Mouse (Mus musculus) midbrain, embryonic 16.5 days (tissue): ENCODE measurements around the gene Sox6. TPM values are rescaled to one million over a fixed set of nuclear protein-coding genes. Genes with fewer than 3 reads are reported as not detected.

ENCODE experiments used
- ATAC-seq: fragments of 200-750 bp; cut with Nextera tagmentation; 2 replicates; pipeline ENCODE4 v1.8.0; 2017; ENCODE audit warnings: moderate TSS enrichment
- H3K27ac ChIP-seq: fragments of 300-500 bp; sonication (generic); 2 replicates; pipeline ENCODE4 v1.5.1; 2014; ENCODE audit warnings: mild to moderate bottlenecking, low read length, mixed read lengths
- H3K27me3 ChIP-seq: fragments of 300-500 bp; sonication (generic); 2 replicates; pipeline ENCODE4 v1.6.1; 2014; ENCODE audit warnings: low read depth, low read length, mixed read lengths; ENCODE audit not compliant: control insufficient read depth, insufficient read depth
- H3K36me3 ChIP-seq: fragments of 300-500 bp; sonication (generic); 2 replicates; pipeline ENCODE4 v1.6.1; 2014; ENCODE audit warnings: mild to moderate bottlenecking, low read length, moderate library complexity, mixed read lengths; ENCODE audit not compliant: control insufficient read depth, insufficient read depth
- H3K4me1 ChIP-seq: fragments of 300-500 bp; sonication (generic); 2 replicates; pipeline ENCODE4 v1.6.1; 2014; ENCODE audit warnings: mild to moderate bottlenecking, low read length, mixed read lengths; ENCODE audit not compliant: control insufficient read depth, insufficient read depth
- H3K4me2 ChIP-seq: fragments of 300-500 bp; sonication (generic); 2 replicates; pipeline ENCODE4 v1.6.1; 2014; ENCODE audit warnings: mild to moderate bottlenecking, low read length, mixed read lengths
- H3K4me3 ChIP-seq: fragments of 300-500 bp; sonication (generic); 2 replicates; pipeline ENCODE4 v1.5.1; 2014; ENCODE audit warnings: low read depth, mild to moderate bottlenecking, low read length, moderate library complexity, mixed read lengths
- H3K9ac ChIP-seq: fragments of 300-500 bp; sonication (generic); 2 replicates; pipeline ENCODE4 v1.6.1; 2014; ENCODE audit warnings: low read depth, low read length, mixed read lengths
- H3K9me3 ChIP-seq: fragments of 300-500 bp; sonication (generic); replicated peaks from 2 replicates; pipeline ENCODE4 v1.6.1; 2014; ENCODE audit warnings: mild to moderate bottlenecking, low read length, mixed read lengths; ENCODE audit not compliant: control insufficient read depth, poor library complexity, severe bottlenecking
- WGBS: fragments of 180-500 bp; shearing (Covaris S2); extraction: QIAGEN DNeasy Blood & Tissue Kit; methylation state at CpG from one replicate; pipeline ENCODE4 v1.1.7; 2014; 5-methylcytosine and 5-hydroxymethylcytosine counted together
- polyA plus RNA-seq: library from polyadenylated mRNA; unstranded; fragments of >200 nt; fragmentation: Nextera tagmentation; extraction: Ambion mirVana; gene quantifications from 2 replicates; pipeline ENCODE4 v1.2.1, GENCODE M21; 2015

Gene Sox6
- polyA plus RNA-seq, 1 experiment from 2014 or later: 47.2 TPM

DNA sequence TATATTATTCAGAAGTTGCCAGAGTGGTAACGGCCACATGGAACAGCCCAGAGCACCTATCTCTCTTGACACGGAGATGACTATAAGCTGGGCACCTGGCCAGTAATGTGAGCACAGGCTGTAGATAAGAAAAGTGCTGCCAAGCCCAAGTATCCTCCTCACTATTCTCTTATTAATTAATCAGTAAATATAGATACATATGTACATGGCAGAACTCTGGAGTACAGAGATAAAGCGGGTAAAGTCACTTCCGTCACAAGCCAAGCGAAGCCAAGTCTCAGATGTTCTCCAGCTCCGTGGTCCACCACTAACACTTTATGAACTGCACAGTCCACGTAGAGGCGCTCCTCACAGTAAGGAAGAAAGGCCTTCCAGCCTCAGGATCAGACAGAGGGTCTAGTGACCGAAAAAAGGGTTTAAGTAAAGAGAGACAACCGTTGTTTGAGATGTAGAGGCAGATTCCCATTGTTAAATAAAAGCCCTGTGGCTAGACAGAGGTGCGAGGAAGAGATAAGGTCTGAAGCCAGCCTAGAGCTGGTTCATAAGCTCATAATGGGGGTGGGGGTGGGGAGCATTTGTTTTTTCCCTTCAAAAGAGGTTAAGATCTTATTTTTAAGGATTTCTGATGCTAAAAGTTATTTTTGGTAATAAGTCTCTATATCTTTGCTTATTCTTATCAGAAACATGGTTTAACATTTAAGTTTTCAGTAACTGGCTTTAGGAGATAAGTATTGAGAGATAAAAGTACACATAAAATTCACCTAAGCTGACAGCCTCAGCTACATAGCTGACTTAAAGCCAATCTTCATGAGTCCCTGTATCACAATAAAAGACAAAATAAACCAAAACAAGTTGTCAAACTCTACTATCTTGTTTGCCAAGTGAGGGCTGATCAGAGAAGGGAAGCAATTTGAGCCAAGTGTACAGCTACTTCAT, 207.4 kb downstream of the Sox6 start:
- Histone ChIP-seq H3K4me3 (no peak overlapping the region), H3K9me3 (no peaks in the 10 kb centered on the region), H3K4me2 (no peak overlapping the region), H3K36me3 (no peaks in the 10 kb centered on the region), H3K9ac (no peak overlapping the region), H3K4me1 (peaks cover 3% of the 10 kb centered on the region; the same call in 1 of the 2 replicates), H3K27me3 (0 out of 2 replicates have a peak, but pooled peaks cover 2% of the 10 kb centered on the region), H3K27ac (no peak overlapping the region)
- 77% methylated on average over 11 of the region's 11 CpGs for WGBS
- ATAC-seq: no peak

DNA sequence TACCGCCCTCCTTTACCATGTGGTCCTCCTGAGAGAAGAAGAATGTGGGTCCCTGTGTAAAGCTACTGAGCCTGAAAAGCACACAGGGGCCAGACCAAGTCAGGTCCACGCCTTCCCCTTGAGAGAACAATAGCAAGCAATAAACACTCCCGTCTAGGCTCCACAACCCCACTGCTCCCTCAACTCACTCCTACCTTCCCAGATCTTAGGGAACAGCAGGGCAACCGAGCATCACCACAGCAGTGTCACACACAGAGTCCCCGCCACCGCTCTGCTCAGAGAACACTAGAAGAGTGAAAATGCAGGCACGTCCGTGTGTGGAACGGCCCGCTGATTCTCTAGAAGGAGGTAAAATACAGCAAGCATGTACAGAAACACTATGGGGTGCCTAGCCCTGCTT, 208.2 kb downstream of the Sox6 start:
- Histone ChIP-seq H3K4me2 (no peak overlapping the region), H3K9ac (no peak overlapping the region), H3K27ac (no peak overlapping the region), H3K36me3 (no peaks in the 10 kb centered on the region), H3K4me1 (peaks cover 3% of the 10 kb centered on the region; the same call in 1 of the 2 replicates), H3K9me3 (no peaks in the 10 kb centered on the region), H3K4me3 (no peak overlapping the region), H3K27me3 (0 out of 2 replicates have a peak, but pooled peaks cover 3% of the 10 kb centered on the region)
- 36% methylated on average over 10 of the region's 10 CpGs for WGBS
- ATAC-seq: no peak

DNA sequence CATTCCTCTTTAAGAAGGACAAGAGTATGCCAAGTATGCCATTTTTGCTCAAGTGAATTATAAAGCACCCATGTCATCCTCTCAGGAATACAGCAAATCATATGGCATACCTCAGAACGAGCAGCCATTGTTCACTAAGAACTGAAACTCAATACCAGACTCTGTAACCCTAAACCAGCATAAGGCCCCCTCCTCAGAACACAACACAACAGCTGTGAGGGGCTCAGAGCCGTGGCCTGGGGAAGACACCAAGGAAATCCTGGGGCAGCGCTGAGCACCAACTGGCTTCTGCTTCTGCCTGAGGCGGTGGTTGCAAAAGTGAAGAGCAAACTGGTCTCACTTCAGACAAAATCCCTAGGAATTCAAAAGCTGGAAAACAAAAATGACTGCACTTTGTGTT, 208.8 kb downstream of the Sox6 start:
- H3K27me3 ChIP-seq: 0 out of 2 replicates have a peak, but pooled peaks cover 3% of the 10 kb centered on the region
- no peak overlapping the region for H3K27ac ChIP-seq
- H3K4me3 ChIP-seq: no peak overlapping the region
- H3K4me1 ChIP-seq: peaks cover 3% of the 10 kb centered on the region; the same call in 1 of the 2 replicates
- no peaks in the 10 kb centered on the region for H3K9me3 ChIP-seq
- WGBS: 23% methylated on average over 4 of the region's 4 CpGs
- no peak for ATAC-seq
- H3K4me2 ChIP-seq: no peak overlapping the region
- H3K36me3 ChIP-seq: no peaks in the 10 kb centered on the region
- H3K9ac ChIP-seq: no peak overlapping the region

DNA sequence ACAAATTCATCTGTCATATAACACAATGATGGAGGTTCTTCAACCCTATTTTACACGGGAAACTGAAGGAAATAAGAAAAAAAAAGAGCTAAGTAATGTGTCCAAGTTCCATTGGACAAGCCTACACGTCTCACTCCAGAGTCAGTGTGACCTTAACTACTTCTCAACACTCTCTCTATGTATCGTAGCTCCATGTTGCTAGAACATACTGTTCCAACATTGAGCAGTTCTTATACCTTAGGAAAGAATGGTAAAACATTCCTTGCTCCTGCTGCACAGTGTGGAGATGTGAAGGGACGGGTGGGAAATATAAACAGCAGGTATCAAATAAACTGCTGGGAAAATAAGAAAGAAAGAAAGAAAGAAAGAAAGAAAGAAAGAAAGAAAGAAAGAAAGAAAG, 209.3 kb downstream of the Sox6 start:
- WGBS: 86% methylated on average over 4 of the region's 4 CpGs

DNA sequence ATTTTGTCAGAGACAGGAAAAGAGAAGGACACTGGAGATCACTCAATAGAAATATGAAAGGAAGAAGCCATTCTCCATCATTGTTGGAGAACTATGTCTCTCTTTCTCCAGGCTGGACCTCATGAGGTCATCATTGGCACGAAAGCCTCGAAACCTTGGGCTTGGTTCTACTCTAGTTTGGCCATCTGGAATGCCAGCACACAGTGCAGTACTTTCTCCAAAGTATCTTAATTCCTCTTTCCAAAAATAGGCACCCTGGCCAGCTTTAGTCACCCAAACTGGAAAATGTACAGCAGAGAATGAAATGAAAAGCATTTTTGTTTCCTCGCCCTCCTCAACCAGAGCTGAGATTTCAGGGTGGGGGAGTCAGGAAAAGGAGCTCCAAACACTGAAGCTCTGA, 213.3 kb downstream of the Sox6 start:
- Histone ChIP-seq H3K27ac (no peak overlapping the region), H3K9ac (no peak overlapping the region), H3K4me3 (no peak overlapping the region), H3K4me1 (peaks cover 6% of the 10 kb centered on the region; the same call in 1 of the 2 replicates), H3K36me3 (no peaks in the 10 kb centered on the region), H3K4me2 (no peak overlapping the region), H3K27me3 (0 out of 2 replicates have a peak, but pooled peaks cover 3% of the 10 kb centered on the region), H3K9me3 (no peaks in the 10 kb centered on the region)
- 79% methylated on average over 3 of the region's 3 CpGs for WGBS
- ATAC-seq: no peak

More for the DNA sequence above, 209.3 kb downstream of the Sox6 start:
- Histone ChIP-seq H3K27me3 (0 out of 2 replicates have a peak, but pooled peaks cover 3% of the 10 kb centered on the region), H3K9ac (no peak overlapping the region), H3K4me1 (peaks cover 3% of the 10 kb centered on the region; the same call in 1 of the 2 replicates), H3K36me3 (no peaks in the 10 kb centered on the region), H3K4me3 (no peak overlapping the region), H3K9me3 (no peaks in the 10 kb centered on the region), H3K27ac (no peak overlapping the region), H3K4me2 (no peak overlapping the region)
- ATAC-seq: no peak

DNA sequence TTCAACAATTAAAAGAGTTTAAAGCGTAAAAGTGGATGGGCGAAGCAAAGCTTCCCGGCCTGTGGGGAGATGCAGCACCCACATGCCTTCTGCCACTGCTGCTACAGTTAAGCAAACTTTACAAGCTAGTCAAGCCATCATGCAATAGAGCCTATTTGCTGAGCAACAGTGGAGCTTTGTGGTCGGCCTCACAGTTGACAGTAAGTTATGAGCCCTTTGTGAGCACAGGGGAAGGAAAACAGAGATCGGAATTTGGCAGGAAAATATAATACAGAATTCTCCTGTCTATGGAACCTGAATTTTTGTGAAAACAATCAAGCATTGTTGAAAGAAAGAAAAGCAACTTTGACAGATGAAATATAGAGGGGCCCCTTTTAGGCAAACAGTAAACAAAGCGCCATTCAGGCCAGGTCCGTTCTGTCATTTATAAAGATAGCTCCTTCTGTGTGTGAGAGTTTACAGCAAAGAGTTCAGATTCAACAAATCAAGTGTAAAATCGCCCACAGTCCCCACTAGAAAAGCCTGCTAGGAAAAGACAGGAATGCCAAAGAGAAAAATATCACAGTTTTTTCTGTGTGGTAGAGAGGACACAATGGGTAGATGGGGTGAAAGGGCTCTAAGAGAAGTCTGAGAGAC, 213.9 kb downstream of the Sox6 start:
- H3K27ac ChIP-seq: no peak overlapping the region; the same call in 1 of the 2 replicates
- ATAC-seq: no peak

DNA sequence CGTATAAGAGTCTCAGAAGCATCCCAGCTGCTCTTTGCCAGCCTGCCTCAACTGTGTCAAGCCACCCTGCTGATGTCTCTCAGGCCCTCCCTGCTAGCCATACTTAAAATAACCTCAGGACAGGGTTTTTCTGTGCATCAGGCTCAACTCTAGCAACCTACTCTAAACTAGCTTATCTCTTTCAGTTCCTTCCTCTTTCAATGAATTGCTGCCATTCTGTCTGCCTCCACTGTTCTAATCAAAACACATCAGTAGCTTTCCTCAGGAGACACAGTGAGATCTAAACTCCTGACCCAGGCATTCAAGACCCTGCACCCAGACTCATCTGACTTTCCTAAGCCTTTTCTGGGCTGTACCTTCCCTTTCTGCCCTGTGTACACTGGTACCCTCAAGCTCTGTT, 219.5 kb downstream of the Sox6 start:
- 80% methylated on average over 1 of the region's 1 CpGs for WGBS
- H3K27me3 ChIP-seq: no peaks in the 10 kb centered on the region
- H3K4me3 ChIP-seq: no peak overlapping the region
- H3K9ac ChIP-seq: no peak overlapping the region
- H3K9me3 ChIP-seq: no peaks in the 10 kb centered on the region
- H3K4me1 ChIP-seq: peaks cover 3% of the 10 kb centered on the region; the same call in 1 of the 2 replicates
- H3K4me2 ChIP-seq: no peak overlapping the region
- no peak for ATAC-seq
- H3K27ac ChIP-seq: no peak overlapping the region
- H3K36me3 ChIP-seq: no peaks in the 10 kb centered on the region

More for the DNA sequence above, 213.9 kb downstream of the Sox6 start:
- no peaks in the 10 kb centered on the region for H3K36me3 ChIP-seq
- H3K4me2 ChIP-seq: no peak overlapping the region
- 0 out of 2 replicates have a peak, but pooled peaks cover 3% of the 10 kb centered on the region for H3K27me3 ChIP-seq
- no peak overlapping the region for H3K4me3 ChIP-seq
- H3K9me3 ChIP-seq: no peaks in the 10 kb centered on the region
- WGBS: 37% methylated on average over 8 of the region's 8 CpGs
- no peak overlapping the region for H3K9ac ChIP-seq
- H3K4me1 ChIP-seq: peaks cover 3% of the 10 kb centered on the region; the same call in 1 of the 2 replicates

DNA sequence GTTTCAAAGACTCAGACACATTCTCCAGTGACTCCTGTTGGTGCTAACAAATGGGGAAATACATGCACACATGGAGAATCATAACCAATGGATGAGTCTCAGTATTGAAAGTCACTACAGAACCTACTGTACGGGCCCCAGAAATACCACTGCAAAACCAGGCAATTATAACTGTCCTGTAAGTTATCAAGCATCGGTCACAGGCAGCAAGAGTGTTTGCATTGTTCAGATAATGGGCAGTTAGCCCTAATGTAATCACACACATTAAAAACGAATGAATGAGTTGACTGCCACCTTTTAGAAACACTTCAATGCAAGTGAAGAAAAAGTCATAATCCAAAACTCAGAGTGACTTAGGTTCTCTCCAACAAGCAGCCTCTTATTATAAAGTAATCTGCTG, 235.3 kb downstream of the Sox6 start:
- Histone ChIP-seq H3K4me3 (no peak overlapping the region), H3K27ac (no peak overlapping the region), H3K4me1 (no peaks in the 10 kb centered on the region), H3K36me3 (no peaks in the 10 kb centered on the region), H3K4me2 (no peak overlapping the region), H3K9ac (no peak overlapping the region), H3K9me3 (no peaks in the 10 kb centered on the region), H3K27me3 (no peaks in the 10 kb centered on the region)
- no peak for ATAC-seq
- 67% methylated on average over 3 of the region's 3 CpGs for WGBS
